In the genomic region with DNA sequence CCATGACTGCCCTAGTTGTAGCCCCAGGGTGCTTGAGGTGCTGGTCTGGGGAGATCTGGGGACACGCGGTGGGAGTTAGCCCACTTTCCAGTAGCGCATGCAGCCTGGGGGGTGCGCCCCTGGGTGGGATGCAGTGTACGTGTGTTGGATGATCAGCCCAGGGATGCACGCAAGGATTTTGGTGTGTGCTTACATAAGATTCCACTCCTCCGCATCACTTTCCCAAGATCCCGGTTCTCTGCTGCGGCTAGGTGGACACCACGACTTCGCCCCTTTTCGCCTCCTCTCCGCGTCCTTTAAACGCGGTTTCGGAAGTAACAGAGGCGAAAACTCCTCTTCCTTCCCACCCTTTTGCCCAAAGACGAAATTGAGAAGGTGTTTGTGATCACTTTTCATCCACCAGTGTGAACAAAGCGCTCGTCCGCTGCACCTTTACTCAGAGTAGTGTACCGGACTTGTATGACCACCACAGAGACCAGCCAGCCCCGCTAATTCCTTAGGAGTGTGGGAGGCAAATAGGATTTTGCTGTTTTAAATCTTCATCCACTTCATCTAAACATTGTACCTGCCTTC, we compare ENCODE assay signal across 7 mouse cellular contexts. TPM values are rescaled to one million over a fixed set of nuclear protein-coding genes. Genes with fewer than 3 reads are reported as not detected.
DNase-seq lines count a peak whose midpoint lies in the region; ATAC-seq and TF ChIP-seq lines count a peak whose summit lies in the region.

No protein-coding gene starts in this region.

- no peak for TF ChIP-seq CTCF in intestine, postnatal 0 days (IDR thresholded peaks at IDR 0.05; ENCODE audit: low read depth)

- H3K9me3 ChIP-seq in lung, embryonic 15.5 days: no peaks in the 10 kb centered on the region; the same call in 1 of the 2 replicates
- peaks cover 3% of the 10 kb centered on the region; the same call in 1 of the 2 replicates for H3K9me3 ChIP-seq in forebrain, embryonic 10.5 days
- no peaks in the 10 kb centered on the region for H3K9me3 ChIP-seq in intestine, postnatal 0 days (ENCODE audit: control insufficient read depth)
- H3K9me3 ChIP-seq in neural tube, embryonic 13.5 days: no peaks in the 10 kb centered on the region; the same call in 1 of the 2 replicates

- H3K9ac ChIP-seq in lung, embryonic 15.5 days: peak overlapping the region; percentile 88
- peak overlapping the region; percentile 88; the same call in 1 of the 2 replicates for H3K9ac ChIP-seq in intestine, postnatal 0 days (ENCODE audit: low read depth, low read length)
- peak overlapping the region; percentile 98 for H3K9ac ChIP-seq in neural tube, embryonic 13.5 days

- DNase-seq in lung, adult 18-20 months: no peak
- peak; percentile 45 for DNase-seq in forebrain, embryonic 10.5 days (ENCODE audit: extremely low spot score, low spot score)
- no peak for DNase-seq in adrenal gland, adult (ENCODE audit: inconsistent age in 2 of 2, low spot score in 1 of 2)
- DNase-seq in yolk sac, embryonic 10.5 days (ENCODE audit: low spot score): no peak

- H3K4me1 ChIP-seq in lung, embryonic 15.5 days: peaks cover 22% of the 10 kb centered on the region
- H3K4me1 ChIP-seq in forebrain, embryonic 10.5 days: peaks cover 37% of the 10 kb centered on the region
- 0 out of 2 replicates have a peak, but pooled peaks cover 3% of the 10 kb centered on the region for H3K4me1 ChIP-seq in intestine, postnatal 0 days (replicated peaks; ENCODE audit: control insufficient read depth, insufficient read depth, low read length)
- H3K4me1 ChIP-seq in neural tube, embryonic 13.5 days (replicated peaks): peaks cover 40% of the 10 kb centered on the region

- H3K27ac ChIP-seq in lung, embryonic 15.5 days: no peak overlapping the region
- H3K27ac ChIP-seq in forebrain, embryonic 10.5 days: peak overlapping the region; percentile 93
- H3K27ac ChIP-seq in intestine, postnatal 0 days (ENCODE audit: low read depth, low read length): no peak overlapping the region
- peak overlapping the region; percentile 92; the same call in 1 of the 2 replicates for H3K27ac ChIP-seq in neural tube, embryonic 13.5 days (replicated peaks)

- no peak for ATAC-seq in lung, embryonic 15.5 days (ENCODE audit: borderline replicate concordance, extremely low read depth, low FRiP score, low TSS enrichment)
- ATAC-seq in intestine, postnatal 0 days: 0 out of 2 replicates have a peak, but pooled peaks have one; percentile 13
- peak; percentile 16; the same call in 1 of the 2 replicates for ATAC-seq in neural tube, embryonic 13.5 days (ENCODE audit: low read depth)

- no peaks in the 10 kb centered on the region for H3K36me3 ChIP-seq in lung, embryonic 15.5 days
- H3K36me3 ChIP-seq in forebrain, embryonic 10.5 days (replicated peaks): peaks cover 5% of the 10 kb centered on the region; the same call in 1 of the 2 replicates
- H3K36me3 ChIP-seq in intestine, postnatal 0 days (ENCODE audit: control insufficient read depth, insufficient read depth): no peaks in the 10 kb centered on the region
- no peaks in the 10 kb centered on the region for H3K36me3 ChIP-seq in neural tube, embryonic 13.5 days

- 6% methylated on average over 24 of the region's 24 CpGs for WGBS in lung, embryonic 15.5 days
- WGBS in forebrain, embryonic 10.5 days: 2% methylated on average over 24 of the region's 24 CpGs
- WGBS in intestine, postnatal 0 days: 17% methylated on average over 24 of the region's 24 CpGs
- 3% methylated on average over 24 of the region's 24 CpGs for WGBS in neural tube, embryonic 13.5 days

- H3K4me2 ChIP-seq in lung, embryonic 15.5 days: peak overlapping the region; percentile 99
- peak overlapping the region; percentile 96 for H3K4me2 ChIP-seq in intestine, postnatal 0 days (replicated peaks; ENCODE audit: low read depth)
- H3K4me2 ChIP-seq in neural tube, embryonic 13.5 days: peak overlapping the region; percentile 98

- H3K4me3 ChIP-seq in lung, embryonic 15.5 days: peak overlapping the region; percentile 91
- H3K4me3 ChIP-seq in forebrain, embryonic 10.5 days: peak overlapping the region; percentile 80
- peak overlapping the region; percentile 90 for H3K4me3 ChIP-seq in intestine, postnatal 0 days (ENCODE audit: low read depth, low read length)
- H3K4me3 ChIP-seq in neural tube, embryonic 13.5 days: peak overlapping the region; percentile 91

- H3K27me3 ChIP-seq in lung, embryonic 15.5 days: peaks cover 45% of the 10 kb centered on the region
- peaks cover 65% of the 10 kb centered on the region for H3K27me3 ChIP-seq in forebrain, embryonic 10.5 days (ENCODE audit: poor library complexity, severe bottlenecking)
- 0 out of 2 replicates have a peak, but pooled peaks cover 2% of the 10 kb centered on the region for H3K27me3 ChIP-seq in intestine, postnatal 0 days (replicated peaks; ENCODE audit: control insufficient read depth, insufficient read depth, low read length)
- no peaks in the 10 kb centered on the region; the same call in 1 of the 2 replicates for H3K27me3 ChIP-seq in neural tube, embryonic 13.5 days

RNA-seq across cellular contexts. Expression of a gene that starts 1.4 kb away (rescaled TPM):
- 51.1 and 56.2 TPM in 2 replicates for polyA plus RNA-seq in lung, embryonic 15.5 days (2015; fragmentation: Nextera tagmentation; extraction: Ambion mirVana)
- 17.8 and 21.4 TPM in 2 replicates for polyA plus RNA-seq in forebrain, embryonic 10.5 days (2016; fragmentation: Nextera tagmentation; extraction: Ambion mirVana)
- polyA plus RNA-seq in intestine, postnatal 0 days (2015; fragmentation: Nextera tagmentation; extraction: Ambion mirVana): 34.3 and 34.7 TPM in 2 replicates
- polyA plus RNA-seq in neural tube, embryonic 13.5 days (2015; fragmentation: Nextera tagmentation; extraction: Ambion mirVana): 131 and 142 TPM in 2 replicates

Comparison
In these comparisons a context has a peak if more than half of its experiments do, and no peak if none do; other contexts are left out.
1. H3K27ac ChIP-seq: peak in forebrain, embryonic 10.5 days (single experiment) and neural tube, embryonic 13.5 days (single experiment); none in lung, embryonic 15.5 days (single experiment) and intestine, postnatal 0 days (single experiment).
2. Peak in every context shown above with its lines, with median percentiles within 50 percentile points of each other: H3K4me2 ChIP-seq, H3K4me3 ChIP-seq and H3K9ac ChIP-seq.